Mouse (Mus musculus): ENCODE measurements around the gene Lgr5. TPM values are rescaled to one million over a fixed set of nuclear protein-coding genes. Genes with fewer than 3 reads are reported as not detected.

The Lgr5 gene
- polyA plus RNA-seq, 1 experiment: 0.05 TPM

GRCm38 (mm10) chr10:115529768-115530167, 57.8 kb downstream of the Lgr5 start:
- Histone ChIP-seq H3K4me3 (ENCODE audit: control insufficient read depth, low read depth, low read length) (no peak overlapping the region), H3K27me3 (ENCODE audit: control insufficient read depth, insufficient read depth, low read length) (no peaks in the 10 kb centered on the region), H3K27ac (ENCODE audit: control insufficient read depth, insufficient read depth, low read depth, low read length) (no peak overlapping the region), H3K4me1 (ENCODE audit: control insufficient read depth, insufficient read depth, low read length) (no peaks in the 10 kb centered on the region; the same call in 1 of the 2 replicates), H3K36me3 (ENCODE audit: control insufficient read depth, insufficient read depth, low read length) (no peaks in the 10 kb centered on the region)
- TF ChIP-seq POLR2A (IDR thresholded peaks at IDR 0.05; ENCODE audit: control insufficient read depth, low read depth, low read length): no peak
- TF ChIP-seq CTCF (IDR thresholded peaks at IDR 0.05; ENCODE audit: control insufficient read depth, insufficient read depth, insufficient replicate concordance, low read depth, low read length): no peak

- Histone ChIP-seq H3K27ac (ENCODE audit: control insufficient read depth, insufficient read depth, low read depth, low read length) (no peak overlapping the region), H3K36me3 (ENCODE audit: control insufficient read depth, insufficient read depth, low read length) (no peaks in the 10 kb centered on the region), H3K4me1 (ENCODE audit: control insufficient read depth, insufficient read depth, low read length) (no peaks in the 10 kb centered on the region; the same call in 1 of the 2 replicates), H3K4me3 (ENCODE audit: control insufficient read depth, low read depth, low read length) (no peak overlapping the region), H3K27me3 (ENCODE audit: control insufficient read depth, insufficient read depth, low read length) (no peaks in the 10 kb centered on the region)
- no peak for TF ChIP-seq POLR2A (IDR thresholded peaks at IDR 0.05; ENCODE audit: control insufficient read depth, low read depth, low read length)
- no peak for TF ChIP-seq CTCF (IDR thresholded peaks at IDR 0.05; ENCODE audit: control insufficient read depth, insufficient read depth, insufficient replicate concordance, low read depth, low read length)
Observed at GRCm38 (mm10) chr10:115528892-115529291, 58.7 kb downstream of the Lgr5 start.

GRCm38 (mm10) chr10:115521081-115521451, 66.5 kb downstream of the Lgr5 start:
- no peak overlapping the region for H3K27ac ChIP-seq (ENCODE audit: control insufficient read depth, insufficient read depth, low read depth, low read length)
- no peaks in the 10 kb centered on the region for H3K36me3 ChIP-seq (ENCODE audit: control insufficient read depth, insufficient read depth, low read length)
- no peak overlapping the region for H3K4me3 ChIP-seq (ENCODE audit: control insufficient read depth, low read depth, low read length)
- no peak for TF ChIP-seq CTCF (IDR thresholded peaks at IDR 0.05; ENCODE audit: control insufficient read depth, insufficient read depth, insufficient replicate concordance, low read depth, low read length)
- no peak for TF ChIP-seq POLR2A (IDR thresholded peaks at IDR 0.05; ENCODE audit: control insufficient read depth, low read depth, low read length)
- H3K27me3 ChIP-seq (ENCODE audit: control insufficient read depth, insufficient read depth, low read length): no peaks in the 10 kb centered on the region
- H3K4me1 ChIP-seq (ENCODE audit: control insufficient read depth, insufficient read depth, low read length): no peaks in the 10 kb centered on the region

GRCm38 (mm10) chr10:115520200-115521080, 67.1 kb downstream of the Lgr5 start:
- no peak overlapping the region for H3K4me3 ChIP-seq (ENCODE audit: control insufficient read depth, low read depth, low read length)
- no peaks in the 10 kb centered on the region for H3K27me3 ChIP-seq (ENCODE audit: control insufficient read depth, insufficient read depth, low read length)
- H3K4me1 ChIP-seq (ENCODE audit: control insufficient read depth, insufficient read depth, low read length): no peaks in the 10 kb centered on the region
- no peak for TF ChIP-seq CTCF (IDR thresholded peaks at IDR 0.05; ENCODE audit: control insufficient read depth, insufficient read depth, insufficient replicate concordance, low read depth, low read length)
- TF ChIP-seq POLR2A (IDR thresholded peaks at IDR 0.05; ENCODE audit: control insufficient read depth, low read depth, low read length): no peak
- no peak overlapping the region for H3K27ac ChIP-seq (ENCODE audit: control insufficient read depth, insufficient read depth, low read depth, low read length)
- no peaks in the 10 kb centered on the region for H3K36me3 ChIP-seq (ENCODE audit: control insufficient read depth, insufficient read depth, low read length)

- no peak for TF ChIP-seq POLR2A (IDR thresholded peaks at IDR 0.05; ENCODE audit: control insufficient read depth, low read depth, low read length)
- no peak for TF ChIP-seq CTCF (IDR thresholded peaks at IDR 0.05; ENCODE audit: control insufficient read depth, insufficient read depth, insufficient replicate concordance, low read depth, low read length)
- no peak overlapping the region for H3K4me3 ChIP-seq (ENCODE audit: control insufficient read depth, low read depth, low read length)
- no peaks in the 10 kb centered on the region for H3K27me3 ChIP-seq (ENCODE audit: control insufficient read depth, insufficient read depth, low read length)
- H3K4me1 ChIP-seq (ENCODE audit: control insufficient read depth, insufficient read depth, low read length): no peaks in the 10 kb centered on the region
- H3K36me3 ChIP-seq (ENCODE audit: control insufficient read depth, insufficient read depth, low read length): no peaks in the 10 kb centered on the region
- no peak overlapping the region for H3K27ac ChIP-seq (ENCODE audit: control insufficient read depth, insufficient read depth, low read depth, low read length)
Observed at GRCm38 (mm10) chr10:115518845-115519244, 68.7 kb downstream of the Lgr5 start.

- no peaks in the 10 kb centered on the region for H3K27me3 ChIP-seq (ENCODE audit: control insufficient read depth, insufficient read depth, low read length)
- no peaks in the 10 kb centered on the region for H3K36me3 ChIP-seq (ENCODE audit: control insufficient read depth, insufficient read depth, low read length)
- no peak overlapping the region for H3K27ac ChIP-seq (ENCODE audit: control insufficient read depth, insufficient read depth, low read depth, low read length)
- TF ChIP-seq POLR2A (IDR thresholded peaks at IDR 0.05; ENCODE audit: control insufficient read depth, low read depth, low read length) (no peak), CTCF (IDR thresholded peaks at IDR 0.05; ENCODE audit: control insufficient read depth, insufficient read depth, insufficient replicate concordance, low read depth, low read length) (no peak)
- H3K4me3 ChIP-seq (ENCODE audit: control insufficient read depth, low read depth, low read length): no peak overlapping the region
- H3K4me1 ChIP-seq (ENCODE audit: control insufficient read depth, insufficient read depth, low read length): no peaks in the 10 kb centered on the region
Observed at GRCm38 (mm10) chr10:115515503-115515902, 72.1 kb downstream of the Lgr5 start.

- Histone ChIP-seq H3K4me3 (ENCODE audit: control insufficient read depth, low read depth, low read length) (no peak overlapping the region), H3K36me3 (ENCODE audit: control insufficient read depth, insufficient read depth, low read length) (no peaks in the 10 kb centered on the region), H3K27me3 (ENCODE audit: control insufficient read depth, insufficient read depth, low read length) (no peaks in the 10 kb centered on the region), H3K27ac (ENCODE audit: control insufficient read depth, insufficient read depth, low read depth, low read length) (no peak overlapping the region), H3K4me1 (ENCODE audit: control insufficient read depth, insufficient read depth, low read length) (no peaks in the 10 kb centered on the region)
- TF ChIP-seq POLR2A (IDR thresholded peaks at IDR 0.05; ENCODE audit: control insufficient read depth, low read depth, low read length) (no peak), CTCF (IDR thresholded peaks at IDR 0.05; ENCODE audit: control insufficient read depth, insufficient read depth, insufficient replicate concordance, low read depth, low read length) (no peak)
Observed at GRCm38 (mm10) chr10:115510959-115511358, 76.6 kb downstream of the Lgr5 start.
